Mouse (Mus musculus) C2C12 (cell line): ENCODE results near the gene Smg6. TPM values are rescaled to one million over a fixed set of nuclear protein-coding genes. Genes with fewer than 3 reads are reported as not detected.

Experiments used
- H3K27me3 ChIP-seq: one replicate; pipeline ENCODE4 v1.6.1; 2011; ENCODE audit not compliant: control insufficient read depth, insufficient read depth, insufficient read length
- H3K36me3 ChIP-seq: one replicate; pipeline ENCODE4 v1.6.1; 2011; ENCODE audit not compliant: control insufficient read depth, insufficient read depth
- H3K4me3 ChIP-seq: one replicate; pipeline ENCODE4 v1.5.1; 2011; ENCODE audit warnings: mild to moderate bottlenecking, control low read depth; ENCODE audit not compliant: poor library complexity, insufficient read depth, severe bottlenecking
- H3K79me2 ChIP-seq: one replicate; pipeline ENCODE4 v1.6.1; 2011; ENCODE audit not compliant: control insufficient read depth, insufficient read depth
- H3K79me3 ChIP-seq: one replicate; pipeline ENCODE4 v1.6.1; 2011; ENCODE audit warnings: low read depth, control low read depth
- H3ac ChIP-seq: one replicate; pipeline ENCODE3; 2011; ENCODE audit warnings: low read depth; ENCODE audit not compliant: control insufficient read depth, insufficient read length
- CEBPB ChIP-seq: IDR thresholded peaks from one replicate; pipeline ENCODE4 v1.6.1; 2011; ENCODE audit warnings: low read depth, mild to moderate bottlenecking, control low read depth, moderate library complexity
- CTCF ChIP-seq: IDR thresholded peaks from one replicate; pipeline ENCODE4 v1.5.1; 2011; ENCODE audit not compliant: control insufficient read depth, insufficient read depth, insufficient read length
- FOSL1 ChIP-seq: IDR thresholded peaks from one replicate; pipeline ENCODE4 v1.8.0; 2011; ENCODE audit warnings: mild to moderate bottlenecking, low read length; ENCODE audit not compliant: poor library complexity, insufficient read depth, severe bottlenecking
- MAX ChIP-seq: IDR thresholded peaks from one replicate; pipeline ENCODE4 v1.6.1; 2011; ENCODE audit warnings: mild to moderate bottlenecking, control low read depth
- MYOD1 ChIP-seq: IDR thresholded peaks from one replicate; pipeline ENCODE4 v1.6.1; 2011; ENCODE audit warnings: low read depth; ENCODE audit not compliant: control insufficient read depth, insufficient read length
- MYOG ChIP-seq: IDR thresholded peaks from one replicate; pipeline ENCODE4 v1.6.1; 2011; ENCODE audit not compliant: control insufficient read depth, insufficient read length; ENCODE audit errors: extremely low read depth
- USF1 ChIP-seq: IDR thresholded peaks from one replicate; pipeline ENCODE4 v1.6.1; 2011; ENCODE audit warnings: low read depth, mild to moderate bottlenecking, control low read depth, moderate library complexity
- polyA plus RNA-seq: library from polyadenylated mRNA; unstranded; fragments of >200 nt; fragmentation: generic; extraction: Trizol; gene quantifications from one replicate; pipeline ENCODE4 v1.2.1, GENCODE M21; 2012; ENCODE audit warnings: missing spikeins

Smg6 gene
- polyA plus RNA-seq, 1 experiment: 7.5 TPM

DNA sequence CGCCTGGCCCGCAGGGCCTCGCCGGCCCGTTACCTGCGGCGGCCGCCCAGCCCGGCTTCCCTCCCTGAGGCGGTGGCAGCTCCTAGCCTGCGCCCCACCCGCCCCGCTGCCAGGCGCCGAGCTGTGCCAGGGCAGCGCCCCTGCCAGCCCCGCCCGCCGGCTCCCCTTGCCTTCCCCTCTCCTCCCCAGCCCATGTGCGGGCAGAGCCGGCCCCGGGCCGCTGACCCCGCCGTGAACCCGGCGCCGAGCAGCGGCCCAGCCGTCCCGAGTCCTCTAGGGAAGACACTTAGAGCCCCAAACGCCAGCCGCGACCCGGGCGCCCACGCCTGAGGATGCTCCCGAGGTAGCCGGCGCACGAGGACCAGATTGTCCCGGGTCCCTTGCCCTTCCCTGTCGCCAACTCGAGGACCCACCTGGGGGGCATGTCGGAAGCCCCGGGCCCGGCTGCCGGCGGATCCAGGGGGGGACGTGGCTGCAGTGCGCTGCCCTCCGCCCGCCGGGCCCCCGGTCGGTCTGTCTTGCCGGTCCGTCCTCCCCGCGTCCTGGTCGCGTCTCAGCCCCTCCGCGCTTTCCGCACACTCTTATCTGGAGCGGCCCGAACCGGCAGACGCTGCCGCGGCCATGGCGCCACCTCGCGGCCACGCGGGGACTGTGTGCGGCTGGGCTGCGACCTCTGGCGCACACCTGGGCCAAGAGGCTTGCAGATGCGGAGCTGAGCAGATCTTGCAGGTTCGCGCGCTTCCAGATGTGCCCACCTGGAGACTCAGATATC is 243.2 kb downstream of the Smg6 start:
- Histone ChIP-seq H3K79me2 (no peaks in the 10 kb centered on the region), H3ac (no peak overlapping the region), H3K79me3 (no peaks in the 10 kb centered on the region), H3K27me3 (no peaks in the 10 kb centered on the region), H3K4me3 (no peak overlapping the region), H3K36me3 (no peaks in the 10 kb centered on the region)
- TF ChIP-seq CTCF (peak; percentile 14), USF1 (no peak), MYOD1 (no peak)

- H3K4me3 ChIP-seq: no peak within 1 kb of the TSS
- no peaks in the 10 kb centered on the region for H3K36me3 ChIP-seq
- H3ac ChIP-seq: no peak within 1 kb of the TSS
- H3K27me3 ChIP-seq: no peaks in the 10 kb centered on the region
- no peaks in the 10 kb centered on the region for H3K79me2 ChIP-seq
- H3K79me3 ChIP-seq: no peaks in the 10 kb centered on the region
- no peak for TF ChIP-seq MYOG
- no peak for TF ChIP-seq MYOD1
- TF ChIP-seq USF1: no peak
- TF ChIP-seq CEBPB: no peak
- TF ChIP-seq MAX: no peak
- TF ChIP-seq CTCF: no peak
- no peak for TF ChIP-seq FOSL1
Observed at GRCm38 (mm10) chr11:75169405-75170080, 243.9 kb downstream of the Smg6 start, which contains the start of gene Hic1. TSS of gene Hic1 (minus strand) at chr11:75169519.

DNA sequence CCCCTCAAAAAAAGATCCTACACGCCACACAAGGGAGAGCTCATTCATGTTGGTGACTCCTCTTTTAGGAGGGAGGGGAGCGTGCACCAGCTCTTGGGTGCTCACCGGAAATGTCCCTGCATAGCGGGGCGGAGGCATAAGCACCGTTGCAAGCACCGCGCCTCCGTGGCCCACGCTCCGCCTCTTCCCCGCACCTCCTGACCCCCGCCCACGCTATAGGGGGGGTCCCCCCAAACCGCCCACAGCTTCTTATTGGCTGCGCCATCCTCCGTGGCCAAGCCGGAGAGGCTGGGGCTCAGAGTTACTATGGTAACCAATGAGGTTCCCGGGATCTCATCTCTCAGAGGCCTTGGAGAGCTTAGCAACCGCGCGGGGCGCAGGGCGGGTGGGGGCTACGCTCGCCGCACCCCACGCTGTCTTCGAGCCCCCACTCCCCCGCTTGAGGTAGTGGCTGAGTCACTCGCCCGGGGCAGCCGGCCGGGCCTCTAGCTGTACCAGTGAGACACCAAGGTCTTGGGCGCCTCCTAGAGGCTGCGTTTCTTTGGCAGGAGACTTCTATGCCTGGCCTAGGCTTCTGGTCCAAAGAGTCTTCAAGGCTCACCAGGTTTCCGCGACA is 244.6 kb downstream of the Smg6 start:
- Histone ChIP-seq H3ac (no peak overlapping the region), H3K36me3 (no peaks in the 10 kb centered on the region), H3K27me3 (no peaks in the 10 kb centered on the region), H3K79me2 (no peaks in the 10 kb centered on the region), H3K79me3 (no peaks in the 10 kb centered on the region), H3K4me3 (no peak overlapping the region)
- TF ChIP-seq FOSL1 (no peak), CEBPB (no peak), CTCF (peak; percentile 78)

GRCm38 (mm10) chr11:75171186-75171865 is 245.7 kb downstream of the Smg6 start:
- no peak overlapping the region for H3K4me3 ChIP-seq
- H3K27me3 ChIP-seq: no peaks in the 10 kb centered on the region
- H3K36me3 ChIP-seq: no peaks in the 10 kb centered on the region
- H3ac ChIP-seq: no peak overlapping the region
- no peaks in the 10 kb centered on the region for H3K79me3 ChIP-seq
- no peaks in the 10 kb centered on the region for H3K79me2 ChIP-seq
- TF ChIP-seq CTCF: no peak
- no peak for TF ChIP-seq CEBPB
- TF ChIP-seq MYOG: no peak
- TF ChIP-seq FOSL1: no peak
- TF ChIP-seq MYOD1: no peak
- no peak for TF ChIP-seq MAX
- TF ChIP-seq USF1: no peak

DNA sequence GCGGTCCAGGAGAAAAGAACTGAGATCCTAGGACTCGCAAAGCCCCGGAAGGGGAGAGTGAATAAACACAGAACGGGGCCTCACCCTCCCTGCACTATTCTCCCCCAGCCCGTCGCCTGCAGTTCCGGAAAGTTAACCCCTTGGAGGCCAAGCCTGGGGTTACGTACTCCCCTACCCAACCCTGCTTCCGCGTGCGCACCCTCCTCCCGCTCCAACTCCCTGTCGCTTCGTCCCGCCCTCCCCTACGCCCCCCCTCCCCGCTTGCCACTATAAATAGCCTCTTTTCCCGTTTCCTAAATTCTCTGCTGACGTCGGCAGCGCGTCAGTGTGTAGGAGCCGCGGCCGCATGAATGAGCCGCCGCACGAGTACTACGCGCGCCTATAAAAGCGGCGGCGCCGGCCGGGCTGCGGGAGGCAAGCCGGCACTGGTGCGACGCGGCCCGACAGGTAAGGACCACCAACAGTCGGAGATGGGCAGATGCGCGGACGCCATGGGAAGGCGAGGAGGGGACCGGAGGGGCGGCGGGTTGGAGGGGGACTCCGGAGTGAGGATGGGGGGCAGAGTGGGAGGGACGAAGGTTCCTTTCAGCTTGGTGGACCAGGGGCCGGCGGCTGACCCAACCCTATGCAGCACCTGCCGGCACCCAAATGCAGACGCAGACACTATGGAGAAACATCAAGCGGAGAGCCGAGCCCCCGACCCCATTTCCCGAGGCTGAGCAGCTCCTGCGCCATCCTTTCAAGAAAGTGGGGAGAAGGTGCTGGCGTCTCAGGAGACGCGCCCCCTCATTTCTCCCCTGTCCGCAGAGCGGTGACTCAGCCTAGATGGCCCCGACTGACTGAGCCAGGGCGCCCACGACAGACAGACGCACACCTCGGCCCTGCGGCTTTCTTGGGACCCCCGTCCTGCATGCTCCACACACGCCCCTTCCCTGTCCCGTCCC is 246.8 kb downstream of the Smg6 start:
- Histone ChIP-seq H3ac (peak overlapping the region; percentile 46), H3K79me3 (peaks cover 1% of the 10 kb centered on the region), H3K79me2 (peaks cover 4% of the 10 kb centered on the region), H3K27me3 (no peaks in the 10 kb centered on the region), H3K36me3 (peaks cover 7% of the 10 kb centered on the region), H3K4me3 (peak overlapping the region; percentile 34)
- no peak for TF ChIP-seq MYOG
- no peak for TF ChIP-seq MYOD1
- no peak for TF ChIP-seq USF1
- no peak for TF ChIP-seq FOSL1
- TF ChIP-seq MAX: no peak
